Mouse (Mus musculus) G1E (cell line): ENCODE data around the gene Gm28047. TPM values are rescaled to one million over a fixed set of nuclear protein-coding genes. Genes with fewer than 3 reads are reported as not detected.

Source experiments
- ATAC-seq: 2 replicates; pipeline ENCODE4 v1.8.0; 2016; ENCODE audit warnings: mild to moderate bottlenecking; ENCODE audit not compliant: insufficient number of reproducible peaks, poor library complexity, low FRiP score, severe bottlenecking; ENCODE audit errors: extremely low read depth
- DNase-seq: peaks from one replicate; pipeline ENCODE4 v3.0.0; 2012; ENCODE audit warnings: low spot score
- H3K27me3 ChIP-seq: 2 replicates; pipeline ENCODE4 v1.6.1; 2012; ENCODE audit warnings: mild to moderate bottlenecking, low read length, inconsistent platforms; ENCODE audit not compliant: insufficient read depth
- H3K36me3 ChIP-seq: replicated peaks from 2 replicates; pipeline ENCODE3; 2012; ENCODE audit warnings: mild to moderate bottlenecking, inconsistent platforms
- H3K4me1 ChIP-seq: 2 replicates; pipeline ENCODE4 v1.6.1; 2012; ENCODE audit warnings: low read depth, low read length, inconsistent platforms, mixed read lengths; ENCODE audit not compliant: insufficient read depth
- H3K4me3 ChIP-seq: 2 replicates; pipeline ENCODE4 v1.5.1; 2012; ENCODE audit warnings: low read depth, mild to moderate bottlenecking, inconsistent platforms, low read length, moderate library complexity, mixed read lengths
- H3K9me3 ChIP-seq: replicated peaks from 2 replicates; pipeline ENCODE4 v1.6.1; 2012; ENCODE audit warnings: inconsistent platforms
- CTCF ChIP-seq: IDR thresholded peaks from 2 replicates; pipeline ENCODE4 v1.5.1; 2012; ENCODE audit warnings: low read depth, low read length, inconsistent platforms, mixed read lengths
- GATA1 ChIP-seq: IDR thresholded peaks from 2 replicates; pipeline ENCODE4 v1.6.1; 2012; ENCODE audit warnings: borderline replicate concordance, low read length, inconsistent platforms, mixed read lengths
- GATA2 ChIP-seq: IDR thresholded peaks from 2 replicates; pipeline ENCODE4 v1.6.1; 2012; ENCODE audit warnings: low read depth, low read length, inconsistent platforms, borderline replicate concordance
- POLR2AphosphoS5 ChIP-seq: IDR thresholded peaks from 2 replicates; pipeline ENCODE4 v1.6.1; 2012; ENCODE audit warnings: low read depth, low read length, inconsistent platforms; ENCODE audit not compliant: insufficient replicate concordance
- TAL1 ChIP-seq: conservative IDR thresholded peaks from 2 replicates; pipeline ENCODE4 v1.6.1; 2012; ENCODE audit warnings: low read depth, low read length, inconsistent platforms, mixed read lengths
- polyA plus RNA-seq: library from polyadenylated mRNA; stranded (reverse); fragments of >175 nt; gene quantifications from 2 replicates; pipeline ENCODE4 v1.2.3, GENCODE M21; 2012
- total RNA-seq, 2 experiments: library from RNA; stranded (forward) in 1 of 2; stranded (reverse) in 1 of 2; fragments of 200-1000 nt in 1 of 2; fragments of >200 nt in 1 of 2; fragmentation: Nextera tagmentation in 1 of 2; gene quantifications; 2 replicates each; pipeline ENCODE4 v1.2.3; 2014 to 2017

The Gm28047 gene
- total and polyA plus RNA-seq, 3 experiments: not detected

DNA sequence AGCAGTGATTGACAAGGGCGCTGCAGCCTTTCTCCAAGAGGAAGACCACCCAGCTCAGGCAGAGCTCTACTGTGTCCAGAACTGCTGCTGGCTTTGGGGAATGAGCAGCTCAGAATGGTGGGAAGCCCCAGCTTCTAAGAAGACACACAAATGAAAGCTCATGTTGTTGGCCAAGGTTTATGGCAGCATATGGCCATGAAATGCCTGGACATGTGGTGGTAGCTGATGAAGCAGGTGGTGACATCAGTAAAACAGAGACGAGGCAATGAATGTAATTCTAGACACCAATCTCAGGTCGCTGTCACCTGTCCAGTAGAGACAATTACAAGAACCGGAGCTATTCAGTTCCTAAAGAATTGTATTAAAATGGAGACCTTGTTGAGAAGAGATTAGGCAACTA lies 80.1 kb downstream of the Gm28047 start:
- H3K27me3 ChIP-seq: no peaks in the 10 kb centered on the region
- H3K4me3 ChIP-seq: no peak overlapping the region
- H3K36me3 ChIP-seq: peaks cover 79% of the 10 kb centered on the region
- TF ChIP-seq TAL1: no peak
- no peak for TF ChIP-seq GATA2
- no peak for TF ChIP-seq GATA1
- no peak for TF ChIP-seq POLR2AphosphoS5
- no peak for TF ChIP-seq CTCF
- no peaks in the 10 kb centered on the region for H3K9me3 ChIP-seq
- H3K4me1 ChIP-seq: no peaks in the 10 kb centered on the region
- DNase-seq: no peak
- ATAC-seq: no peak

DNA sequence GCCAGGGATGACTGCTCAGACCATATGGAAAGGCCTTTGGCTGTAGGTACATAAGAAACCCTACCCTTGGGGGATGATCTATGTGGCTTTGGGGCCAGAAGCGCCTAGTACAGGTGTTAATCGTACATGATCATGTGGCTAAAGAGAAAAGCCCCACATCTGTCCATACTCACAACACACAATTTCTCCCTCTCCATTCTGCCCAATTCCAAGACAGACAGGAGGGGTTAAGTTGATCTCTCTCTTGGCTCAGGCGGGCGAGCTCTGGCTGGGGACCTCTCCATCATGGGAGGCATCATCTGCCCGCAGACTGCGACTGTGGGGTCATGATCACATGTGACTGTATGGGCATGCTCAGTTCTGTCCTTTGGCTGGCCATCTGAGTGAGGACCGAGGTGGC lies 90.9 kb downstream of the Gm28047 start:
- Histone ChIP-seq H3K4me1 (no peaks in the 10 kb centered on the region), H3K27me3 (no peaks in the 10 kb centered on the region), H3K4me3 (no peak overlapping the region), H3K9me3 (no peaks in the 10 kb centered on the region), H3K36me3 (peaks cover 92% of the 10 kb centered on the region)
- ATAC-seq (no peak), DNase-seq (no peak)
- TF ChIP-seq GATA2: no peak
- TF ChIP-seq TAL1: no peak
- no peak for TF ChIP-seq POLR2AphosphoS5
- no peak for TF ChIP-seq CTCF
- no peak for TF ChIP-seq GATA1

DNA sequence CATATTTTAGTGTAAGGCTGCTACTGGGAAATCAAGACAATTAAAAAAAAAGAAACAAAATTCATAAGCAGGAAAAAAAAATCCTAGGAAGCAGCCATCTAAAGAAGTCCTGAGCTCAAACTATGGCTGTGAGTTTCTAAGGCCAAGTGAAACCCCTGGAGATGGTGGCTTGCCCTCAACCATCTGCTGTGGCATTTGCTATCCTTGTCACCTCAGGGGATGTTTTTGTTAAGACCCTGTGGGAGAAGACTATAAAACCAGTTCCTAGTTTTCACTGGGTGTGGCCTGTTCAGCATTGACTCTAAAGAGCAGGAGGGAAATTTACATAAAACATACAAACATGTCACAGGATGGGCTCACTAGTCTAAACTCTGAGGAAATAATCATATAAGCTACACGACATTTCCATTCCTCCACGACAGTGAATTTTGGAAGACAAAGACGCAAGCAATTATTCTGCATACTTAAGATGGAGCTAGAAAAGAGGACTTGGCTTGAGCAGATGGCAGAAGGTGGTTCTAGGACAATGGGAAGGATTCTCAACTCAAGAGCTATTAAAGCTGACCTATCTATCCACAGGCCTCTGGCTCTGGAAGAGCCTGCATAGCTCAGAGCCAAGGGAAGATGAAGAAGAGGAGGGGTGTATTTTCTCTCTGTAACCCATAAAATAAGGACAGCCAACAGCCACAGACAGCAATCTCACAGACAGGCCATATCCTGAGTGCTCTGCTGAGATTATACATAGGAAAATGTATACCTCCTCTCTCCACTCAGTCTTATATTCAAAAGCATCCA lies 92.6 kb downstream of the Gm28047 start:
- no peak for DNase-seq
- TF ChIP-seq POLR2AphosphoS5: no peak
- TF ChIP-seq TAL1: no peak
- TF ChIP-seq CTCF: no peak
- no peak for TF ChIP-seq GATA2
- no peak for TF ChIP-seq GATA1
- no peak for ATAC-seq
- Histone ChIP-seq H3K9me3 (no peaks in the 10 kb centered on the region), H3K36me3 (peaks cover 95% of the 10 kb centered on the region), H3K4me1 (no peaks in the 10 kb centered on the region), H3K27me3 (no peaks in the 10 kb centered on the region), H3K4me3 (no peak overlapping the region)

DNA sequence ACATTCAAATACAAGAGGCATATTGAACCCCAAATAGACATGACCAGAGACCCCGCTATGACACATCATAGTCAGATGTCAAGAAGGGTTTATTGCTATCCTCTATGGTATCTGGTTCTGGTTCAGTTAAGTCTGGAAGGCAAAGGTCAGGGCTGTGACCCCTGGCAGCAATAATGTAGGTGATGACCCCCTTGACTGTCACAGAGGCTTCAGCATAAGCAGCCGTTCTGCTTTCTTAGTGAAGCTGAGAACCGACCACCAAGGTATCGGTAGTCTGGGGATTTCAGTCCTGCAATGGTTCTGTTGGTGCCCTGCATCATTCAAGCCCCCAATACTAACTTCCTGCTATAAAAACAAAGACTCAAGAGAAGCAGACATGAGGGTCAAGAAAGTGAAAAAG lies 93.3 kb downstream of the Gm28047 start:
- H3K27me3 ChIP-seq: no peaks in the 10 kb centered on the region
- TF ChIP-seq GATA1 (no peak), TAL1 (no peak), POLR2AphosphoS5 (no peak), GATA2 (no peak), CTCF (no peak)
- ATAC-seq: no peak
- DNase-seq: no peak
- H3K36me3 ChIP-seq: peaks cover 94% of the 10 kb centered on the region
- H3K9me3 ChIP-seq: no peaks in the 10 kb centered on the region
- H3K4me1 ChIP-seq: no peaks in the 10 kb centered on the region
- H3K4me3 ChIP-seq: no peak overlapping the region

DNA sequence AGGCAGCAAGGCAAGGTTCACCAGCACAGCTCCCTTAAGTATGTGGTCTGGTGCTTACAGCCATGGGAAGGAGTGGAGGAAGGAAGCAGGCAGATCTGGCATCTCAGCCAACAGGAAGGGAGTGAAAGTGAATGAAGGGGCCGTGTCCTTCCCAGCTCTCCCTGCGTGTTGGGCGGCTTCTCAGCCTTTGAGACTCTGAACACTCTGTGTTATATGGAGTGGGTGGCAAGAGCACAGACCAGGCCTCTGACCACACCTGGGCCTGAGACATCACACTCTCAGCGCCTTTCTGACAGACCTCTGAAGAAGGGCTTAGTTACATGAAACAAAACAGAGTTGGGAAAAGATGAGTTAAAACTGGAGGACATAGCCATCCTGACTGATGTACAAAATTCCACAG lies 94.3 kb downstream of the Gm28047 start:
- no peaks in the 10 kb centered on the region for H3K9me3 ChIP-seq
- no peak overlapping the region for H3K4me3 ChIP-seq
- DNase-seq (no peak), ATAC-seq (no peak)
- no peaks in the 10 kb centered on the region for H3K4me1 ChIP-seq
- no peaks in the 10 kb centered on the region for H3K27me3 ChIP-seq
- no peak for TF ChIP-seq CTCF
- no peak for TF ChIP-seq GATA2
- no peak for TF ChIP-seq POLR2AphosphoS5
- no peak for TF ChIP-seq TAL1
- no peak for TF ChIP-seq GATA1
- H3K36me3 ChIP-seq: peaks cover 94% of the 10 kb centered on the region

DNA sequence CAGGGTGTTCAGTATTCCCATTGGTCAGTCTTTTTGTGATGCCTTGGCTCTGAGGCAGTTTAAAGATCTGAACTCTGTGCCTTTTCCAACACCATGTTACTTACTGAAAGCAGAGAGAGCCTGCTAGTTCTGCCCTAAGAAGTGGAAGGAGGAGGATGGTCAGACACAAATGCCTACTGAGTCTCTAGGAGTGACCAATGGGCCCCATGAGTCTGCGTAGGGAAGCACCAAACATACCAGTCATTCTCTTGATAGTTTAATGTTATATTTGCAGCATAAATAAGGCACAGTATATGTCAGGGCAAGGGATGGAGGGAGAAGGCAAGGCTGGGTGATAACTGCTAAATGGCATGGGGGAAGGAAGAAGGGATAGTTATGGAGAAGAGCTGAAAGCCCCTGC lies 96.5 kb downstream of the Gm28047 start:
- no peak for TF ChIP-seq TAL1
- TF ChIP-seq GATA2: no peak
- TF ChIP-seq GATA1: no peak
- no peak for TF ChIP-seq POLR2AphosphoS5
- no peak for TF ChIP-seq CTCF
- Histone ChIP-seq H3K27me3 (no peaks in the 10 kb centered on the region), H3K36me3 (peaks cover 96% of the 10 kb centered on the region), H3K4me3 (no peak overlapping the region), H3K4me1 (no peaks in the 10 kb centered on the region; the same call in 1 of the 2 replicates), H3K9me3 (no peaks in the 10 kb centered on the region)
- DNase-seq: no peak
- ATAC-seq: no peak

DNA sequence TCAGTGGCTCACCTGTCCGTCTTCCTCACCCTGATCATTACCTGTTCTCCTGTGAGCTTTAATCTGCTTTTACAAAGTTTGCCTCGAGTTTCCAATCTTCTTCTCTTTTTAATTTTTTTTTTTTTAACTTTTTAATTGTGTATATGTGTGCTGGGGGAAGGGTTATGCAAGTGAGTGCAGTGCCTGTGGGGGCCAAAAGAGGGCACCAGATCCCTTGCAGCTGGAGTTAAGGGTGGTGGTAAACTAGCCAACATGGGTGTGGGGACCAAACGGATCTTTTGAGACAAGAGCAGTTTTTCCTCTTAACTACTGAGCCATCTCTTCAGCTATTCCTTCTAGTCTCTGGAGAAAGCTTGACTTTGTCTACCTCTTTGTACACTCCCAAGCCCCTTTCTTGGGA lies 96.9 kb downstream of the Gm28047 start:
- Histone ChIP-seq H3K4me3 (no peak overlapping the region), H3K27me3 (no peaks in the 10 kb centered on the region), H3K9me3 (no peaks in the 10 kb centered on the region), H3K4me1 (no peaks in the 10 kb centered on the region; the same call in 1 of the 2 replicates), H3K36me3 (peaks cover 93% of the 10 kb centered on the region)
- DNase-seq (no peak), ATAC-seq (no peak)
- TF ChIP-seq POLR2AphosphoS5 (no peak), TAL1 (no peak), GATA1 (no peak), CTCF (no peak), GATA2 (no peak)
